Comparison of ENCODE assay signal across 9 mouse cellular contexts in genomic region chr11:73039102-73039799, GRCm38 (mm10). TPM values are rescaled to one million over a fixed set of nuclear protein-coding genes. Genes with fewer than 3 reads are reported as not detected.
DNase-seq lines count a peak whose midpoint lies in the region; ATAC-seq lines count a peak whose summit lies in the region.
"Had no signal": no experiment of that assay in that cellular context is flagged by ENCODE, and none has a peak within 500 bp of the region (broad histone marks: within the 10 kb centered on the region; RNA-seq: fewer than 3 reads in every experiment).

No protein-coding gene starts in this region.

- H3K27ac ChIP-seq in forebrain, embryonic 12.5 days: no peak overlapping the region
- no peak overlapping the region for H3K27ac ChIP-seq in midbrain, embryonic 11.5 days (ENCODE audit: low read depth, low read length)
- no peak overlapping the region; the same call in 1 of the 2 replicates for H3K27ac ChIP-seq in stomach, embryonic 16.5 days (ENCODE audit: low read length)
- H3K27ac ChIP-seq: hindbrain, embryonic 15.5 days had no signal

- peak; percentile 57 for DNase-seq in gastrocnemius, adult 18-20 months (ENCODE audit: low spot score)
- DNase-seq in gastrocnemius, postnatal 25 days: no peak
- peak; percentile 69 for DNase-seq in 416B (ENCODE audit: low read depth)
- DNase-seq in adrenal gland, postnatal 14 days: peak; percentile 83
- peak; percentile 81 to 86 for DNase-seq in kidney, postnatal 4 days
- peak; percentile 84 for DNase-seq in midbrain, embryonic 11.5 days (ENCODE audit: low spot score, missing footprints)

- no peaks in the 10 kb centered on the region for H3K9me3 ChIP-seq in forebrain, embryonic 12.5 days
- H3K9me3 ChIP-seq in midbrain, embryonic 11.5 days (ENCODE audit: control insufficient read depth, low read length): no peaks in the 10 kb centered on the region
- H3K9me3 ChIP-seq in stomach, embryonic 16.5 days (replicated peaks; ENCODE audit: control insufficient read depth, low read length): no peaks in the 10 kb centered on the region
- H3K9me3 ChIP-seq: hindbrain, embryonic 15.5 days had no signal

- no peaks in the 10 kb centered on the region for H3K27me3 ChIP-seq in forebrain, embryonic 12.5 days
- H3K27me3 ChIP-seq in midbrain, embryonic 11.5 days (ENCODE audit: control insufficient read depth, insufficient read depth, low read length): no peaks in the 10 kb centered on the region
- no peaks in the 10 kb centered on the region for H3K27me3 ChIP-seq in stomach, embryonic 16.5 days (ENCODE audit: control insufficient read depth, insufficient read depth, low read length)
- H3K27me3 ChIP-seq: hindbrain, embryonic 15.5 days had no signal

- H3K4me2 ChIP-seq in forebrain, embryonic 12.5 days: no peak overlapping the region
- no peak overlapping the region for H3K4me2 ChIP-seq in midbrain, embryonic 11.5 days
- no peak overlapping the region for H3K4me2 ChIP-seq in stomach, embryonic 16.5 days (ENCODE audit: low read depth, low read length)
- H3K4me2 ChIP-seq: hindbrain, embryonic 15.5 days had no signal

- no peak overlapping the region for H3K9ac ChIP-seq in forebrain, embryonic 12.5 days
- no peak overlapping the region for H3K9ac ChIP-seq in midbrain, embryonic 11.5 days (ENCODE audit: low read length)
- H3K9ac ChIP-seq in stomach, embryonic 16.5 days (ENCODE audit: low read length): no peak overlapping the region
- H3K9ac ChIP-seq: hindbrain, embryonic 15.5 days had no signal

- no peaks in the 10 kb centered on the region for H3K4me1 ChIP-seq in forebrain, embryonic 12.5 days
- H3K4me1 ChIP-seq in midbrain, embryonic 11.5 days (ENCODE audit: control insufficient read depth, insufficient read depth, low read length): no peaks in the 10 kb centered on the region
- H3K4me1 ChIP-seq in stomach, embryonic 16.5 days (ENCODE audit: control insufficient read depth, insufficient read depth, low read length): no peaks in the 10 kb centered on the region
- H3K4me1 ChIP-seq: hindbrain, embryonic 15.5 days had no signal

- peak; percentile 67; the same call in 1 of the 2 replicates for ATAC-seq in forebrain, embryonic 12.5 days (ENCODE audit: low FRiP score)
- ATAC-seq in midbrain, embryonic 11.5 days (ENCODE audit: low FRiP score): peak; percentile 60; the same call in 1 of the 2 replicates
- peak; percentile 63; the same call in 1 of the 2 replicates for ATAC-seq in stomach, embryonic 16.5 days (ENCODE audit: insufficient read depth, low FRiP score)

- no peak overlapping the region for H3K4me3 ChIP-seq in forebrain, embryonic 12.5 days (replicated peaks)
- no peak overlapping the region for H3K4me3 ChIP-seq in midbrain, embryonic 11.5 days (ENCODE audit: low read depth, low read length)
- H3K4me3 ChIP-seq in stomach, embryonic 16.5 days (replicated peaks; ENCODE audit: low read length): no peak overlapping the region
- H3K4me3 ChIP-seq: hindbrain, embryonic 15.5 days had no signal

- no peaks in the 10 kb centered on the region for H3K36me3 ChIP-seq in forebrain, embryonic 12.5 days (replicated peaks)
- no peaks in the 10 kb centered on the region for H3K36me3 ChIP-seq in midbrain, embryonic 11.5 days (ENCODE audit: control insufficient read depth, insufficient read depth, low read length)
- no peaks in the 10 kb centered on the region; the same call in 1 of the 2 replicates for H3K36me3 ChIP-seq in stomach, embryonic 16.5 days (ENCODE audit: control insufficient read depth, insufficient read depth, low read length)

- WGBS in forebrain, embryonic 12.5 days: 61% methylated on average over 9 of the region's 9 CpGs
- WGBS in midbrain, embryonic 11.5 days: 63% methylated on average over 9 of the region's 9 CpGs
- WGBS in stomach, embryonic 16.5 days: 56% methylated on average over 9 of the region's 9 CpGs

RNA-seq across cellular contexts. Expression of gene Ncbp3, which starts 8.3 kb away (rescaled TPM):
- 1 to 10 TPM; 2.3 to 2.4 TPM for total RNA-seq in gastrocnemius, adult 18-20 months (2021)
- total RNA-seq in gastrocnemius, postnatal 25 days (2021): 1 to 10 TPM; 2.8 to 3.1 TPM
- total RNA-seq in adrenal gland, postnatal 14 days (2021): 9.2 and 10.9 TPM in 2 replicates
- polyA plus RNA-seq in forebrain, embryonic 12.5 days (2016; fragmentation: Nextera tagmentation; extraction: Ambion mirVana): 12.4 and 13.6 TPM in 2 replicates
- polyA plus RNA-seq in midbrain, embryonic 11.5 days (2014; fragmentation: Nextera tagmentation; extraction: Ambion mirVana): 10.8 and 11.0 TPM in 2 replicates
- polyA plus RNA-seq in stomach, embryonic 16.5 days (2015; fragmentation: Nextera tagmentation; extraction: Ambion mirVana): 10.8 and 11.1 TPM in 2 replicates

RNA-seq across cellular contexts. Expression of gene Camkk1, which starts 20.4 kb away (rescaled TPM):
- total RNA-seq in gastrocnemius, adult 18-20 months (2021): under 1 TPM; 0.55 to 0.64 TPM
- 1 to 10 TPM in 1 of 2 experiments, under 1 TPM in 1; 1.00 to 1.2 TPM for total RNA-seq in gastrocnemius, postnatal 25 days (2021)
- total RNA-seq in adrenal gland, postnatal 14 days (2021): 1.3 and 1.5 TPM in 2 replicates
- 9.0 and 9.7 TPM in 2 replicates for polyA plus RNA-seq in forebrain, embryonic 12.5 days (2016; fragmentation: Nextera tagmentation; extraction: Ambion mirVana)
- 3.7 and 4.2 TPM in 2 replicates for polyA plus RNA-seq in midbrain, embryonic 11.5 days (2014; fragmentation: Nextera tagmentation; extraction: Ambion mirVana)
- 13.9 and 15.5 TPM in 2 replicates for polyA plus RNA-seq in stomach, embryonic 16.5 days (2015; fragmentation: Nextera tagmentation; extraction: Ambion mirVana)

RNA-seq across cellular contexts. Expression of gene P2rx1, which starts 40.3 kb away (rescaled TPM):
- total RNA-seq in gastrocnemius, adult 18-20 months (2021): under 1 TPM; 0.62 to 0.78 TPM
- total RNA-seq in gastrocnemius, postnatal 25 days (2021): 1 to 10 TPM in 1 of 2 experiments, under 1 TPM in 1; 0.31 to 1.6 TPM
- total RNA-seq in adrenal gland, postnatal 14 days (2021): 0.98 and 1.2 TPM in 2 replicates
- polyA plus RNA-seq in forebrain, embryonic 12.5 days (2016; fragmentation: Nextera tagmentation; extraction: Ambion mirVana): 0.52 and 0.74 TPM in 2 replicates
- 1.2 and 1.3 TPM in 2 replicates for polyA plus RNA-seq in midbrain, embryonic 11.5 days (2014; fragmentation: Nextera tagmentation; extraction: Ambion mirVana)
- 25.4 and 30.6 TPM in 2 replicates for polyA plus RNA-seq in stomach, embryonic 16.5 days (2015; fragmentation: Nextera tagmentation; extraction: Ambion mirVana)

RNA-seq across cellular contexts. Expression of gene Itgae, which starts 51.1 kb away (rescaled TPM):
- under 1 TPM in 1 of 2 experiments, not detected in 1; 0.12 TPM for total RNA-seq in gastrocnemius, adult 18-20 months (2021)
- under 1 TPM; 0.11 to 0.15 TPM for total RNA-seq in gastrocnemius, postnatal 25 days (2021)
- total RNA-seq in adrenal gland, postnatal 14 days (2021): 0.30 and 1.7 TPM in 2 replicates
- polyA plus RNA-seq in forebrain, embryonic 12.5 days (2016; fragmentation: Nextera tagmentation; extraction: Ambion mirVana): 0.37 and 0.38 TPM in 2 replicates
- 0.21 and 0.27 TPM in 2 replicates for polyA plus RNA-seq in midbrain, embryonic 11.5 days (2014; fragmentation: Nextera tagmentation; extraction: Ambion mirVana)
- polyA plus RNA-seq in stomach, embryonic 16.5 days (2015; fragmentation: Nextera tagmentation; extraction: Ambion mirVana): 0.31 and 0.36 TPM in 2 replicates
